Mouse (Mus musculus) T-cell, adult 2 months (primary cell): Measurements from ENCODE around the gene Nell2.
"Not testable (repeated sequence)": the region's sequence is repeated elsewhere in the genome, so short reads cannot be mapped to it uniquely, and the experiment has no call there.

ENCODE experiments used
- DNase-seq: peaks from one replicate; pipeline ENCODE4 v3.0.0; 2022; ENCODE audit warnings: low spot score

Gene Nell2

GRCm38 (mm10) chr15:95237021-95237420 lies 291.3 kb downstream of the Nell2 start:
- DNase-seq = not testable (repeated sequence)

GRCm38 (mm10) chr15:95236509-95236908 lies 291.9 kb downstream of the Nell2 start:
- no peak for DNase-seq

GRCm38 (mm10) chr15:95231171-95231570 lies 297.2 kb downstream of the Nell2 start:
- no peak for DNase-seq

GRCm38 (mm10) chr15:95216640-95217365 lies 311.6 kb downstream of the Nell2 start:
- DNase-seq = no peak

GRCm38 (mm10) chr15:95210551-95210950 lies 317.8 kb downstream of the Nell2 start:
- no peak for DNase-seq

GRCm38 (mm10) chr15:95209186-95209585 lies 319.2 kb downstream of the Nell2 start:
- DNase-seq = no peak

- DNase-seq = no peak
Measured at GRCm38 (mm10) chr15:95193661-95194280, 334.6 kb downstream of the Nell2 start.

- DNase-seq = no peak
Measured at GRCm38 (mm10) chr15:95192951-95193350, 335.4 kb downstream of the Nell2 start.

- no peak for DNase-seq
Measured at GRCm38 (mm10) chr15:95186226-95186625, 342.1 kb downstream of the Nell2 start.

GRCm38 (mm10) chr15:95185419-95185818 lies 342.9 kb downstream of the Nell2 start:
- no peak for DNase-seq

- no peak for DNase-seq
Measured at GRCm38 (mm10) chr15:95183450-95183849, 344.9 kb downstream of the Nell2 start.

- DNase-seq = no peak
Measured at GRCm38 (mm10) chr15:95156828-95157227, 371.5 kb downstream of the Nell2 start.

- no peak for DNase-seq
Measured at GRCm38 (mm10) chr15:95145118-95145517, 383.2 kb downstream of the Nell2 start.

GRCm38 (mm10) chr15:95144131-95144530 lies 384.2 kb downstream of the Nell2 start:
- DNase-seq = no peak

- no peak for DNase-seq
Measured at GRCm38 (mm10) chr15:95138709-95139409, 389.5 kb downstream of the Nell2 start.

GRCm38 (mm10) chr15:95137018-95137810 lies 391.1 kb downstream of the Nell2 start:
- no peak for DNase-seq

- DNase-seq = no peak
Measured at GRCm38 (mm10) chr15:95135926-95136609, 392.3 kb downstream of the Nell2 start.

- DNase-seq = no peak
Measured at GRCm38 (mm10) chr15:95131401-95131800, 397.0 kb downstream of the Nell2 start.

GRCm38 (mm10) chr15:95108626-95109025 lies 419.7 kb downstream of the Nell2 start:
- no peak for DNase-seq

GRCm38 (mm10) chr15:95107246-95107809 lies 421.0 kb downstream of the Nell2 start:
- DNase-seq = no peak

- DNase-seq = no peak
Measured at GRCm38 (mm10) chr15:95101522-95101921, 426.8 kb downstream of the Nell2 start.
